Mouse (Mus musculus) mouse embryonic stem cell (cell line): ENCODE results near the gene 6330409D20Rik.

Experiments
- in situ Hi-C, 2 experiments: fragments of 300-500 bp; cut with MboI; formaldehyde crosslinking; loops; 1 replicate in 1 of 2; 3 replicates in 1 of 2; pipeline ENCODE4 v1.14.3; 2019 to 2020; ENCODE audit warnings: low sequenced_read_pairs in 2 of 2, low pct_unique_long_range_greater_than_20kb in 1 of 2, mixed read lengths in 1 of 2; ENCODE audit not compliant: unreplicated experiment in 1 of 2

Gene 6330409D20Rik

GRCm38 (mm10) chr2:32711301-32712056, 29.3 kb downstream of the 6330409D20Rik start:
- in situ Hi-C loops: loop anchor here (5.0 kb wide), 1 partner anchor 46 kb away; the partner anchor contains the start of gene Tor2a (in 2 of the 2)

GRCm38 (mm10) chr2:32710425-32710824, 30.4 kb downstream of the 6330409D20Rik start:
- in situ Hi-C loops: loop anchor here (5.0 kb wide), 1 partner anchor 47 kb away; the partner anchor contains the start of gene Tor2a (in 2 of the 2)

- in situ Hi-C loops: loop anchor here (5.0 kb wide), 1 partner anchor 48 kb away; the partner anchor contains the start of gene Tor2a (in 2 of the 2)
These were observed 31.2 kb downstream of the 6330409D20Rik start for GRCm38 (mm10) chr2:32709521-32710137.

GRCm38 (mm10) chr2:32708643-32709042, 32.2 kb downstream of the 6330409D20Rik start:
- in situ Hi-C loops: no loop called here

- in situ Hi-C loops: no loop called here
These were observed 33.8 kb downstream of the 6330409D20Rik start for GRCm38 (mm10) chr2:32706971-32707370.

GRCm38 (mm10) chr2:32705018-32705417, 35.8 kb downstream of the 6330409D20Rik start:
- in situ Hi-C loops: no loop called here

GRCm38 (mm10) chr2:32704021-32704421, 36.8 kb downstream of the 6330409D20Rik start, which contains the start of gene Fpgs:
Fpgs (minus strand) TSS chr2:32704145.
- in situ Hi-C loops: no loop called here

GRCm38 (mm10) chr2:32703046-32703445, 37.8 kb downstream of the 6330409D20Rik start:
- in situ Hi-C loops: no loop called here

- in situ Hi-C loops: no loop called here
These were observed 39.7 kb downstream of the 6330409D20Rik start for GRCm38 (mm10) chr2:32700966-32701743.

- in situ Hi-C loops: no loop called here
These were observed 41.1 kb downstream of the 6330409D20Rik start for GRCm38 (mm10) chr2:32699680-32700079.

GRCm38 (mm10) chr2:32694691-32695090, 46.1 kb downstream of the 6330409D20Rik start:
- in situ Hi-C loops: no loop called here

- in situ Hi-C loops: no loop called here
These were observed 46.9 kb downstream of the 6330409D20Rik start for GRCm38 (mm10) chr2:32693823-32694411.

GRCm38 (mm10) chr2:32693282-32693681, 47.5 kb downstream of the 6330409D20Rik start:
- in situ Hi-C loops: no loop called here

- in situ Hi-C loops: no loop called here
These were observed 48.3 kb downstream of the 6330409D20Rik start for GRCm38 (mm10) chr2:32692496-32692895.

GRCm38 (mm10) chr2:32691041-32691440, 49.8 kb downstream of the 6330409D20Rik start:
- in situ Hi-C loops: no loop called here

GRCm38 (mm10) chr2:32689420-32689819, 51.4 kb downstream of the 6330409D20Rik start:
- in situ Hi-C loops: loop anchor here in 1 of 2 experiments (10.0 kb wide), 1 partner anchor 55 kb away; no protein-coding TSS in a partner anchor

GRCm38 (mm10) chr2:32687562-32687961, 53.3 kb downstream of the 6330409D20Rik start:
- in situ Hi-C loops: loop anchor here in 1 of 2 experiments (10.0 kb wide), 1 partner anchor 53 kb away; no protein-coding TSS in a partner anchor

GRCm38 (mm10) chr2:32686640-32687039, 54.2 kb downstream of the 6330409D20Rik start:
- in situ Hi-C loops: loop anchor here in 1 of 2 experiments (10.0 kb wide), 1 partner anchor 52 kb away; no protein-coding TSS in a partner anchor
